Mouse (Mus musculus) lung, embryonic 14.5 days (tissue): ENCODE data around the gene Smpx. TPM values are rescaled to one million over a fixed set of nuclear protein-coding genes. Genes with fewer than 3 reads are reported as not detected.

ENCODE experiments used
- ATAC-seq: fragments of 200-750 bp; cut with Nextera tagmentation; 2 replicates; pipeline ENCODE4 v1.8.0; 2017; ENCODE audit warnings: mild to moderate bottlenecking, moderate TSS enrichment, moderate library complexity; ENCODE audit not compliant: insufficient read depth
- DNase-seq: peaks from one replicate; pipeline ENCODE4 v3.0.0-alpha.2; 2015
- H3K27ac ChIP-seq: fragments of 300-500 bp; sonication (generic); 2 replicates; pipeline ENCODE4 v1.5.1; 2014; ENCODE audit warnings: low read depth, mild to moderate bottlenecking, moderate library complexity
- H3K27me3 ChIP-seq: fragments of 300-500 bp; sonication (generic); 2 replicates; pipeline ENCODE4 v1.6.1; 2014; ENCODE audit warnings: low read length, control low read depth; ENCODE audit not compliant: insufficient read depth
- H3K36me3 ChIP-seq: fragments of 300-500 bp; sonication (generic); 2 replicates; pipeline ENCODE4 v1.6.1; 2014; ENCODE audit warnings: control low read depth; ENCODE audit not compliant: insufficient read depth
- H3K4me1 ChIP-seq: fragments of 300-500 bp; sonication (generic); 2 replicates; pipeline ENCODE4 v1.6.1; 2014; ENCODE audit warnings: antibody characterized with exemption, control low read depth; ENCODE audit not compliant: insufficient read depth
- H3K4me2 ChIP-seq: fragments of 300-500 bp; sonication (generic); 2 replicates; pipeline ENCODE4 v1.6.1; 2014; ENCODE audit warnings: mild to moderate bottlenecking
- H3K4me3 ChIP-seq: fragments of 300-500 bp; sonication (generic); 2 replicates; pipeline ENCODE4 v1.5.1; 2014; ENCODE audit warnings: low read depth, low read length
- H3K9ac ChIP-seq: fragments of 300-500 bp; sonication (generic); 2 replicates; pipeline ENCODE4 v1.6.1; 2014
- H3K9me3 ChIP-seq: fragments of 300-500 bp; sonication (generic); 2 replicates; pipeline ENCODE4 v1.6.1; 2016; ENCODE audit warnings: low read depth, low read length, control low read depth
- CTCF ChIP-seq: IDR thresholded peaks from 2 replicates; pipeline ENCODE4 v1.5.1; 2016; ENCODE audit warnings: antibody characterized with exemption, low read depth
- WGBS: fragments of 180-500 bp; shearing (Covaris S2); extraction: QIAGEN DNeasy Blood & Tissue Kit; methylation state at CpG from one replicate; pipeline ENCODE4 v1.1.7; 2014; 5-methylcytosine and 5-hydroxymethylcytosine counted together
- polyA plus RNA-seq: library from polyadenylated mRNA; unstranded; fragments of >200 nt; fragmentation: Nextera tagmentation; extraction: Ambion mirVana; gene quantifications from 2 replicates; pipeline ENCODE4 v1.2.1, GENCODE M21; 2014

The Smpx gene
- polyA plus RNA-seq, 1 experiment from 2014 or later = 33.0 TPM

DNA sequence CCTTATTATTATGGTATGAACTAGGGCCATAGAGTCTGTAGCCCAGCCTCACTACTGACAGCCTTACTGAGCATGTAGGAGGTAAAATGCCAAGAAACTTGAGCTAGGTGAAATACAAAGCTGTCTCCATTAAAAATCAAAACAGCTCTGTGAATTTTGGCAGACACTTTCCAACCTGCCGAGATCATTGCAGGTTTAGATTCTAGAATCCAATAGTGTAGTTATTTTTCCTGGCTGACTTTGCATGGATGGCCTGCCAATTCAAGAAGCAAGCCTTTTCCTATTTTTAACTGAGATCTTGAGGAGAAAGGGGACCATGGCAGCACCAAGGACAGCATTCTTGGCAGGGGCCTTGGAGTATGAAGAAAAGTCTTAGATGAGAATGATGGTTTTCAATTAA lies 35.6 kb downstream of the Smpx start:
- WGBS = 75% methylated on average over 1 of the region's 1 CpGs
- Histone ChIP-seq H3K4me3 (no peak overlapping the region), H3K27ac (no peak overlapping the region), H3K9ac (no peak overlapping the region), H3K9me3 (no peaks in the 10 kb centered on the region), H3K36me3 (no peaks in the 10 kb centered on the region), H3K4me2 (no peak overlapping the region), H3K4me1 (no peaks in the 10 kb centered on the region), H3K27me3 (no peaks in the 10 kb centered on the region)
- ATAC-seq (no peak), DNase-seq (peak; percentile 38)
- TF ChIP-seq CTCF = no peak

DNA sequence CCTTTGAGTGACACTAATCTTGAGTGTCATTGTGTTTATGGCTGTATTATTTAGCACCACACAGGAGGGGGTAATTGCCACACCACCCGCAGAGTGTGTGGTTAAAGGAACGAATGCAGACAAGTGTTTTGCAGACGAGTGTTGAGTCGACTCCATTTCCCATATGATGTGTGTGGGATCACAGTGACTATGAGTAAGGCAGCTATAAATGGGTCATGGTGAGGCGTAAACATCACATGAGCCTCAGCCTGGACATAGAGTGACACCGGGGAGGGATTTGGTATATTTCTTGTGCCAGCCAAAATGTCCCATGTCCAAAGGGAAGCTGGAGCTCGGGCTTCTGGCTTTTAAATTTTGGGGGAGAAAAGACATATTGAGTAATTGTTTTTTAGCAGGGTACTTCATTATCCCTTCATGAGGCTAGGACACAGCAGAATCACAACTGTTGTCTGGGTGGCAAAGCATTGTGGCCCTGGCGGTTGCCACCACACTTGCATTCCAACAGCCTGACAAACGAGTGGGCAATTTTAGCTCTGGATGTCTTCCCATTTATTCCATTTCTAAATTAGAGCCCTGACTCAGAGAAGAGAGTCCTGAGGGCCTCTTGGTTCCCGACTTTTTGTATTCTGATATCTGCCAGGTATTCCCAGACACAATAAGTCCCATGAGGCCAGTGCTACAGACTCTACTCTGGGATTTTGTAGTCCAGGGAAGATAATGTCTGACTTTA lies 49.3 kb downstream of the Smpx start:
- Histone ChIP-seq H3K4me1 (no peaks in the 10 kb centered on the region), H3K9ac (no peak overlapping the region), H3K36me3 (no peaks in the 10 kb centered on the region), H3K4me3 (no peak overlapping the region), H3K27me3 (no peaks in the 10 kb centered on the region), H3K27ac (no peak overlapping the region), H3K4me2 (no peak overlapping the region), H3K9me3 (no peaks in the 10 kb centered on the region)
- no peak for TF ChIP-seq CTCF
- no peak for DNase-seq
- WGBS = 81% methylated on average over 10 of the region's 10 CpGs
- ATAC-seq = no peak

DNA sequence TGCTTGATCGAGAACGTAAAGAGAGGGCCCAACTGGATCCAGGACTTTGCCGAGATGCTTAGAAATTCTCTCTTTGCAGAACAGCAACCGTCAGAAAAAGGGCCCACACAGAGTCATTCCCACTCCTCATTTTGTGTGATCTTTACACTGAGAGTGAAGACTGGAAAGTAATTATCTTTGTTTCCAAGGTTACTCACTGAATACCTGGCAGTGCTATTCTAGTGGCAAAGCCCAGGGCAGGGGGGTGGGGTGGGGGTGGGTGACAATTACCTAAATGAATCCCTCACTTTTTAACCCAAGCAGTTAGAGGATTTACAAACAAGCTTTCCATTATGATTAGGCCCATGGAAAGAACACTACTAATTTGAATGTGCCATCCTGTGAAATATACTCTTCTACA lies 55.8 kb downstream of the Smpx start:
- no peak for ATAC-seq
- no peak for DNase-seq
- Histone ChIP-seq H3K36me3 (no peaks in the 10 kb centered on the region), H3K27ac (no peak overlapping the region), H3K4me2 (no peak overlapping the region), H3K27me3 (no peaks in the 10 kb centered on the region), H3K9me3 (no peaks in the 10 kb centered on the region), H3K4me3 (no peak overlapping the region), H3K4me1 (no peaks in the 10 kb centered on the region), H3K9ac (no peak overlapping the region)
- 65% methylated on average over 4 of the region's 4 CpGs for WGBS
- TF ChIP-seq CTCF = no peak

DNA sequence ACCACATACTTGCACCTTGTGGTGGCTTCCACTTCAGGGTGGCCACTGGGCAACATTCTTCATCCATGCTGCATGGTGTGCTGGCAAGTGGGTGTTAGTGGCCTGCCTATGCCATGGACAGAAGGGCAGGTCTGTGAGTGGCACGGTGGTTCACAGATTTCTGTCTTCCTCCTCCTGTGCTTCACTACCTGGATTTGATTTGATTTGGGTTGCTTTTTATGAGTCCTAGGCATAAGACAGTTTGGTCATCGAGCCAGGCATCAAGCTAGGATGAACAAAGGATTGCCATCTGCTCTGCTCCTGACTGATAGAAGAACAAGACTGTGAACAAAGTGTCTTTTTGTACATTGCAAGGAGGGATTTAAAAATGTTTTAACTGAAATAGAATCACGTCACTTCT lies 63.8 kb downstream of the Smpx start:
- Histone ChIP-seq H3K27me3 (no peaks in the 10 kb centered on the region), H3K9me3 (no peaks in the 10 kb centered on the region), H3K27ac (no peak overlapping the region), H3K4me3 (no peak overlapping the region), H3K36me3 (no peaks in the 10 kb centered on the region), H3K9ac (no peak overlapping the region), H3K4me1 (no peaks in the 10 kb centered on the region), H3K4me2 (no peak overlapping the region)
- 71% methylated on average over 3 of the region's 3 CpGs for WGBS
- ATAC-seq (no peak), DNase-seq (no peak)
- TF ChIP-seq CTCF = no peak

DNA sequence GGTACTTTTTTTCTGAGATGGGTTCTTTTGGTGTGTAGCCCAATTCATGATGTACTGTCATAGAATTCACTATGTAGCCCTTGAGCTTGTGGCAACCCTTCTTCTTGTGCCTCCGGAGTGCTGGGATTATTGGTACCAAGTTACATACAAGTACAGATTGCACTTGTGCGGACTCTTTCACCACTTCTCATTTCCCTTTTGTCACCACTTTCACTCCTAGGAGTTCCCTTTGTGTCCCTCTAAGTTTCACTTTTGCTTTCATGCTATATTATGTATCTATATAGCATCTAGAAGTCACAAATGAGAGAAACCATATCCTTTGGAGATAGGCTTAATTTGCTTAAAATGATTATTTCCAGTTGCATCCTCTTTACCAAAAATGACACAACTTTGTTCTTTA lies 103.0 kb downstream of the Smpx start:
- H3K27ac ChIP-seq = no peak overlapping the region
- WGBS = 90% methylated on average over 2 of the region's 2 CpGs
- H3K4me3 ChIP-seq = no peak overlapping the region
- no peaks in the 10 kb centered on the region for H3K9me3 ChIP-seq
- no peak for TF ChIP-seq CTCF
- H3K27me3 ChIP-seq = no peaks in the 10 kb centered on the region
- no peaks in the 10 kb centered on the region for H3K4me1 ChIP-seq
- H3K9ac ChIP-seq = no peak overlapping the region
- ATAC-seq (no peak), DNase-seq (no peak)
- H3K36me3 ChIP-seq = no peaks in the 10 kb centered on the region
- no peak overlapping the region for H3K4me2 ChIP-seq

Other genes with a start within 250 kb of the Smpx start
- 81.1 and 95.3 TPM in 2 replicates for gene Sms, start 206.6 kb upstream of the Smpx start, polyA plus RNA-seq
- 6.4 and 6.8 TPM in 2 replicates for gene Yy2, start 129.9 kb upstream of the Smpx start, polyA plus RNA-seq
- gene Mbtps2, start 100.2 kb upstream of the Smpx start, polyA plus RNA-seq = 24.8 and 25.3 TPM in 2 replicates
- 1.3 and 1.5 TPM in 2 replicates for gene Klhl34, start 119.5 kb downstream of the Smpx start, polyA plus RNA-seq